ENCODE assay signal across 7 mouse cellular contexts in the genomic region with DNA sequence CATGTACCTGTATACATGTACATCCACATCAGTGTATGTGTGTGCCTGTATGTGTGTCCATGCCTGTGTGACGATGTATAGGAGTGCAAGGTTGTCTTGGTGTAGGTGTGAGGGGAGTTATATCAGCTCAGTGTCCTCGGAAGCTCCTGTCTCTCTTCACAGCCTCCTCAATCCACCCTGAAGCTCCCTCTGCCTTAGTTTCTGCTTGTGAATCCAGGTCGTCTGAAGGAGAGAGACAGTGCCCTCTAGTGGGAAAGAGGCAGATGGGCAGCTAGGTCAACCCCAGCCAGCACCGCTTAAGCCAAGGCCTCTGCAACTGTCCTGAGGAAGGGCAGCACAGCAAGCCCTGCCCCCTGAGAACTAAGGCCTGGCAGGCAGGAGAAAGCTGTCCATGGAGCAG. TPM values are rescaled to one million over a fixed set of nuclear protein-coding genes. Genes with fewer than 3 reads are reported as not detected.
A peak's percentile ranks its signal among the peaks of the same experiment; 100 is the strongest.
DNase-seq lines count a peak whose midpoint lies in the region; ATAC-seq and TF ChIP-seq lines count a peak whose summit lies in the region.

No protein-coding gene starts in this region.

- H3K27me3 ChIP-seq in E14TG2a.4 (ENCODE audit: insufficient read depth, low read length): peaks cover 2% of the 10 kb centered on the region; the same call in 1 of the 2 replicates
- H3K27me3 ChIP-seq in cerebellum, adult 2 months (ENCODE audit: control insufficient read depth, insufficient read depth, low read length): no peaks in the 10 kb centered on the region
- H3K27me3 ChIP-seq in forebrain, embryonic 15.5 days: no peaks in the 10 kb centered on the region
- 0 out of 2 replicates have a peak, but pooled peaks cover 2% of the 10 kb centered on the region for H3K27me3 ChIP-seq in intestine, postnatal 0 days (replicated peaks; ENCODE audit: control insufficient read depth, insufficient read depth, low read length)
- H3K27me3 ChIP-seq in lung, postnatal 0 days (replicated peaks; ENCODE audit: insufficient read depth, low read length): 0 out of 2 replicates have a peak, but pooled peaks cover 4% of the 10 kb centered on the region

- H3K9ac ChIP-seq in forebrain, embryonic 15.5 days (replicated peaks): no peak overlapping the region
- no peak overlapping the region for H3K9ac ChIP-seq in intestine, postnatal 0 days (ENCODE audit: low read depth, low read length)
- no peak overlapping the region for H3K9ac ChIP-seq in lung, postnatal 0 days (replicated peaks; ENCODE audit: low read depth)

- 3% methylated on average over 4 of the region's 4 CpGs for WGBS in cerebellum, adult 2 months
- WGBS in forebrain, embryonic 15.5 days: 3% methylated on average over 4 of the region's 4 CpGs
- WGBS in intestine, postnatal 0 days: 11% methylated on average over 4 of the region's 4 CpGs
- 4% methylated on average over 4 of the region's 4 CpGs for WGBS in lung, postnatal 0 days
- 0% methylated on average over 4 of the region's 4 CpGs for WGBS in olfactory bulb, adult 2 months

- no peak overlapping the region for H3K4me2 ChIP-seq in forebrain, embryonic 15.5 days (replicated peaks)
- H3K4me2 ChIP-seq in intestine, postnatal 0 days (replicated peaks; ENCODE audit: low read depth): no peak overlapping the region
- H3K4me2 ChIP-seq in lung, postnatal 0 days (replicated peaks; ENCODE audit: low read depth, low read length): no peak overlapping the region

- TF ChIP-seq EP300 in lung, postnatal 0 days (IDR thresholded peaks at IDR 0.05): no peak

- ATAC-seq in forebrain, embryonic 15.5 days (replicated peaks): peak; percentile 69
- peak; percentile 26; the same call in 1 of the 2 replicates for ATAC-seq in intestine, postnatal 0 days
- ATAC-seq in lung, postnatal 0 days: peak; percentile 64

- TF ChIP-seq POLR2A in cerebellum, adult 2 months (IDR thresholded peaks at IDR 0.05; ENCODE audit: borderline replicate concordance, insufficient read depth, low read length): no peak
- no peak for TF ChIP-seq POLR2A in olfactory bulb, adult 2 months (IDR thresholded peaks at IDR 0.05; ENCODE audit: insufficient read depth, low read depth, low read length)

- peaks cover 56% of the 10 kb centered on the region for H3K4me1 ChIP-seq in E14TG2a.4 (replicated peaks; ENCODE audit: low read depth, low read length)
- H3K4me1 ChIP-seq in cerebellum, adult 2 months (ENCODE audit: control insufficient read depth, insufficient read depth, low read length): peaks cover 21% of the 10 kb centered on the region
- peaks cover 6% of the 10 kb centered on the region; the same call in 1 of the 2 replicates for H3K4me1 ChIP-seq in forebrain, embryonic 15.5 days
- H3K4me1 ChIP-seq in intestine, postnatal 0 days (replicated peaks; ENCODE audit: control insufficient read depth, insufficient read depth, low read length): no peaks in the 10 kb centered on the region
- H3K4me1 ChIP-seq in lung, postnatal 0 days (ENCODE audit: insufficient read depth, low read depth, low read length): no peaks in the 10 kb centered on the region
- H3K4me1 ChIP-seq in olfactory bulb, adult 2 months (ENCODE audit: control insufficient read depth, insufficient read depth, low read length): peaks cover 19% of the 10 kb centered on the region

- no peaks in the 10 kb centered on the region for H3K36me3 ChIP-seq in E14TG2a.4 (ENCODE audit: insufficient read depth, low read length)
- peaks cover 8% of the 10 kb centered on the region; the same call in 1 of the 2 replicates for H3K36me3 ChIP-seq in forebrain, embryonic 15.5 days
- H3K36me3 ChIP-seq in intestine, postnatal 0 days (ENCODE audit: control insufficient read depth, insufficient read depth): no peaks in the 10 kb centered on the region
- H3K36me3 ChIP-seq in lung, postnatal 0 days (ENCODE audit: insufficient read depth, low read length): no peaks in the 10 kb centered on the region

- H3K4me3 ChIP-seq in E14TG2a.4 (replicated peaks; ENCODE audit: low read length): no peak overlapping the region
- H3K4me3 ChIP-seq in cerebellum, adult 2 months (replicated peaks; ENCODE audit: insufficient read depth, low read depth, low read length): peak overlapping the region; percentile 9
- no peak overlapping the region for H3K4me3 ChIP-seq in forebrain, embryonic 15.5 days
- H3K4me3 ChIP-seq in intestine, postnatal 0 days (ENCODE audit: low read depth, low read length): no peak overlapping the region
- H3K4me3 ChIP-seq in lung, postnatal 0 days (ENCODE audit: low read depth, low read length): no peak overlapping the region
- no peak overlapping the region for H3K4me3 ChIP-seq in olfactory bulb, adult 2 months (ENCODE audit: insufficient read depth, low read depth, low read length)

- H3K27ac ChIP-seq in cerebellum, adult 2 months (ENCODE audit: insufficient read depth, low read length): 0 out of 2 replicates have a peak overlapping the region, but pooled peaks have one; percentile 1
- no peak overlapping the region for H3K27ac ChIP-seq in forebrain, embryonic 15.5 days (replicated peaks)
- no peak overlapping the region for H3K27ac ChIP-seq in intestine, postnatal 0 days (ENCODE audit: low read depth, low read length)
- no peak overlapping the region for H3K27ac ChIP-seq in lung, postnatal 0 days (ENCODE audit: low read length)
- H3K27ac ChIP-seq in olfactory bulb, adult 2 months (ENCODE audit: insufficient read depth, low read depth, low read length): no peak overlapping the region

- TF ChIP-seq CTCF in E14TG2a.4 (conservative IDR thresholded peaks at IDR 0.05; ENCODE audit: low read length): peak; percentile 94
- peak; percentile 96 for TF ChIP-seq CTCF in cerebellum, adult 2 months (IDR thresholded peaks at IDR 0.05; ENCODE audit: borderline replicate concordance, insufficient read depth, low read depth, low read length)
- peak; percentile 97 for TF ChIP-seq CTCF in intestine, postnatal 0 days (IDR thresholded peaks at IDR 0.05; ENCODE audit: low read depth)
- TF ChIP-seq CTCF in lung, postnatal 0 days (IDR thresholded peaks at IDR 0.05): peak; percentile 96
- peak; percentile 80 for TF ChIP-seq CTCF in olfactory bulb, adult 2 months (IDR thresholded peaks at IDR 0.05; ENCODE audit: insufficient read depth, low read depth, low read length)

- no peaks in the 10 kb centered on the region for H3K9me3 ChIP-seq in E14TG2a.4 (ENCODE audit: low read length)
- H3K9me3 ChIP-seq in forebrain, embryonic 15.5 days: no peaks in the 10 kb centered on the region
- no peaks in the 10 kb centered on the region for H3K9me3 ChIP-seq in intestine, postnatal 0 days (ENCODE audit: control insufficient read depth)
- H3K9me3 ChIP-seq in lung, postnatal 0 days (ENCODE audit: low read length): no peaks in the 10 kb centered on the region

- peak; percentile 65 for DNase-seq in A20 (ENCODE audit: low read depth, low spot score)
- peak; percentile 80 for DNase-seq in cerebellum, adult 2 months
- DNase-seq in lung, postnatal 0 days (ENCODE audit: low spot score): peak; percentile 92

RNA-seq across cellular contexts. Expression of gene Smarcd1, which starts 13.2 kb away (rescaled TPM):
- 82.3 and 87.1 TPM in 2 replicates for polyA plus RNA-seq in cerebellum, adult 2 months (2012; rRNA removed)
- polyA plus RNA-seq in forebrain, embryonic 15.5 days (2015; fragmentation: Nextera tagmentation; extraction: Ambion mirVana): 121 and 124 TPM in 2 replicates
- polyA plus RNA-seq in intestine, postnatal 0 days (2015; fragmentation: Nextera tagmentation; extraction: Ambion mirVana): 13.2 and 13.3 TPM in 2 replicates
- 19.7 and 20.4 TPM in 2 replicates for polyA plus RNA-seq in lung, postnatal 0 days (2015; fragmentation: Nextera tagmentation; extraction: Ambion mirVana)
- 510 TPM in 1 of 2 replicates, not detected in the other for polyA plus RNA-seq in olfactory bulb, adult 2 months (2012; ENCODE audit: insufficient read depth, insufficient read length, low replicate concordance, missing spikeins)

RNA-seq across cellular contexts. Expression of gene Gm17349, which starts 16.6 kb away (rescaled TPM):
- polyA plus RNA-seq in cerebellum, adult 2 months (2012; rRNA removed): not detected in 2 replicates
- not detected in 2 replicates for polyA plus RNA-seq in forebrain, embryonic 15.5 days (2015; fragmentation: Nextera tagmentation; extraction: Ambion mirVana)
- 1.2 and 3.0 TPM in 2 replicates for polyA plus RNA-seq in intestine, postnatal 0 days (2015; fragmentation: Nextera tagmentation; extraction: Ambion mirVana)
- polyA plus RNA-seq in lung, postnatal 0 days (2015; fragmentation: Nextera tagmentation; extraction: Ambion mirVana): 3.2 TPM in 1 of 2 replicates, not detected in the other
- not detected in 2 replicates for polyA plus RNA-seq in olfactory bulb, adult 2 months (2012; ENCODE audit: insufficient read depth, insufficient read length, low replicate concordance, missing spikeins)

RNA-seq across cellular contexts. Expression of gene Asic1, which starts 18.5 kb away (rescaled TPM):
- 102 and 104 TPM in 2 replicates for polyA plus RNA-seq in cerebellum, adult 2 months (2012; rRNA removed)
- 26.0 and 30.4 TPM in 2 replicates for polyA plus RNA-seq in forebrain, embryonic 15.5 days (2015; fragmentation: Nextera tagmentation; extraction: Ambion mirVana)
- polyA plus RNA-seq in intestine, postnatal 0 days (2015; fragmentation: Nextera tagmentation; extraction: Ambion mirVana): 1.4 and 2.1 TPM in 2 replicates
- 1.3 TPM in 2 replicates for polyA plus RNA-seq in lung, postnatal 0 days (2015; fragmentation: Nextera tagmentation; extraction: Ambion mirVana)
- not detected in 2 replicates for polyA plus RNA-seq in olfactory bulb, adult 2 months (2012; ENCODE audit: insufficient read depth, insufficient read length, low replicate concordance, missing spikeins)

RNA-seq across cellular contexts. Expression of gene Gpd1, which starts 28.6 kb away (rescaled TPM):
- 130 and 143 TPM in 2 replicates for polyA plus RNA-seq in cerebellum, adult 2 months (2012; rRNA removed)
- polyA plus RNA-seq in forebrain, embryonic 15.5 days (2015; fragmentation: Nextera tagmentation; extraction: Ambion mirVana): 1.9 and 2.6 TPM in 2 replicates
- polyA plus RNA-seq in intestine, postnatal 0 days (2015; fragmentation: Nextera tagmentation; extraction: Ambion mirVana): 124 and 136 TPM in 2 replicates
- 10.0 and 13.2 TPM in 2 replicates for polyA plus RNA-seq in lung, postnatal 0 days (2015; fragmentation: Nextera tagmentation; extraction: Ambion mirVana)
- polyA plus RNA-seq in olfactory bulb, adult 2 months (2012; ENCODE audit: insufficient read depth, insufficient read length, low replicate concordance, missing spikeins): not detected in 2 replicates

RNA-seq across cellular contexts. Expression of gene Cox14, which starts 36.7 kb away (rescaled TPM):
- 351 and 364 TPM in 2 replicates for polyA plus RNA-seq in cerebellum, adult 2 months (2012; rRNA removed)
- polyA plus RNA-seq in forebrain, embryonic 15.5 days (2015; fragmentation: Nextera tagmentation; extraction: Ambion mirVana): 175 and 190 TPM in 2 replicates
- polyA plus RNA-seq in intestine, postnatal 0 days (2015; fragmentation: Nextera tagmentation; extraction: Ambion mirVana): 298 and 301 TPM in 2 replicates
- polyA plus RNA-seq in lung, postnatal 0 days (2015; fragmentation: Nextera tagmentation; extraction: Ambion mirVana): 197 and 206 TPM in 2 replicates
- polyA plus RNA-seq in olfactory bulb, adult 2 months (2012; ENCODE audit: insufficient read depth, insufficient read length, low replicate concordance, missing spikeins): not detected in 2 replicates
